ENCODE assay signal across 16 mouse cellular contexts in genomic region chr17:48093286-48093817, GRCm38 (mm10). TPM values are rescaled to one million over a fixed set of nuclear protein-coding genes. Genes with fewer than 3 reads are reported as not detected.
DNase-seq lines count a peak whose midpoint lies in the region; ATAC-seq and TF ChIP-seq lines count a peak whose summit lies in the region.
"Had no signal": no experiment of that assay in that cellular context is flagged by ENCODE, and none has a peak within 500 bp of the region (broad histone marks: within the 10 kb centered on the region; RNA-seq: fewer than 3 reads in every experiment).

No protein-coding gene starts in this region.

- H3K4me2 ChIP-seq in heart, embryonic 11.5 days = no peak overlapping the region
- H3K4me2 ChIP-seq in lung, embryonic 16.5 days (ENCODE audit: low read depth, low read length) = no peak overlapping the region

- WGBS in heart, adult 2 months = 74% methylated on average over 5 of the region's 5 CpGs
- WGBS in heart, embryonic 11.5 days (ENCODE audit: insufficient replicate concordance) = 70% methylated on average over 5 of the region's 5 CpGs
- 59% methylated on average over 5 of the region's 5 CpGs for WGBS in lung, embryonic 16.5 days

- H3K27ac ChIP-seq in heart, adult 2 months = no peak overlapping the region
- H3K27ac ChIP-seq in heart, embryonic 11.5 days (ENCODE audit: low read depth, low read length) = no peak overlapping the region
- H3K27ac ChIP-seq in lung, embryonic 16.5 days (ENCODE audit: low read length) = 0 out of 2 replicates have a peak overlapping the region, but pooled peaks have one; percentile 21
- no peak overlapping the region for H3K27ac ChIP-seq in ES-Bruce4 (ENCODE audit: insufficient read depth, low read length)
- H3K27ac ChIP-seq: midbrain, embryonic 10.5 days had no signal

- H3K4me3 ChIP-seq in heart, adult 2 months = no peak overlapping the region
- no peak overlapping the region for H3K4me3 ChIP-seq in heart, embryonic 11.5 days (ENCODE audit: low read depth, low read length)
- no peak overlapping the region for H3K4me3 ChIP-seq in lung, embryonic 16.5 days (ENCODE audit: low read length)
- H3K4me3 ChIP-seq in ES-Bruce4 (ENCODE audit: low read depth, low read length) = no peak overlapping the region
- H3K4me3 ChIP-seq: midbrain, embryonic 10.5 days had no signal

- no peak overlapping the region for H3K9ac ChIP-seq in heart, adult 2 months (ENCODE audit: low read depth, low read length)
- H3K9ac ChIP-seq in heart, embryonic 11.5 days (ENCODE audit: low read depth, low read length) = no peak overlapping the region
- no peak overlapping the region for H3K9ac ChIP-seq in lung, embryonic 16.5 days (ENCODE audit: low read length)
- no peak overlapping the region for H3K9ac ChIP-seq in ES-Bruce4 (ENCODE audit: low read depth, poor library complexity, severe bottlenecking)

- no peaks in the 10 kb centered on the region for H3K79me2 ChIP-seq in heart, adult 2 months (replicated peaks; ENCODE audit: control insufficient read depth, insufficient read depth, low read length)

- H3K27me3 ChIP-seq in heart, adult 2 months (ENCODE audit: control insufficient read depth, insufficient read depth, low read length) = peaks cover 8% of the 10 kb centered on the region
- H3K27me3 ChIP-seq in heart, embryonic 11.5 days (ENCODE audit: control insufficient read depth, insufficient read depth, low read length) = peaks cover 47% of the 10 kb centered on the region
- H3K27me3 ChIP-seq in lung, embryonic 16.5 days (ENCODE audit: control insufficient read depth, insufficient read depth, low read depth, low read length) = peaks cover 35% of the 10 kb centered on the region
- H3K27me3 ChIP-seq in ES-Bruce4 (ENCODE audit: control insufficient read depth, insufficient read depth, low read length, poor library complexity, severe bottlenecking) = peaks cover 11% of the 10 kb centered on the region; the same call in 1 of the 2 replicates

- H3K4me1 ChIP-seq in heart, adult 2 months (ENCODE audit: control insufficient read depth, insufficient read depth, low read length) = 0 out of 2 replicates have a peak, but pooled peaks cover 2% of the 10 kb centered on the region
- peaks cover 28% of the 10 kb centered on the region for H3K4me1 ChIP-seq in heart, embryonic 11.5 days (ENCODE audit: control insufficient read depth, insufficient read depth, low read length)
- H3K4me1 ChIP-seq in lung, embryonic 16.5 days (replicated peaks; ENCODE audit: control insufficient read depth, insufficient read depth, low read length) = peaks cover 26% of the 10 kb centered on the region
- H3K4me1 ChIP-seq in ES-Bruce4 (ENCODE audit: control insufficient read depth, insufficient read depth, low read length) = no peaks in the 10 kb centered on the region

- no peak for ATAC-seq in heart, embryonic 11.5 days (replicated peaks; ENCODE audit: insufficient number of reproducible peaks, low FRiP score, low TSS enrichment)
- ATAC-seq in lung, embryonic 16.5 days (ENCODE audit: low read depth) = no peak
- ATAC-seq: lung, postnatal 0 days had no signal

- H3K9me3 ChIP-seq in heart, embryonic 11.5 days (replicated peaks; ENCODE audit: control insufficient read depth, low read length) = no peaks in the 10 kb centered on the region
- H3K9me3 ChIP-seq in lung, embryonic 16.5 days (ENCODE audit: control insufficient read depth, low read length) = peaks cover 4% of the 10 kb centered on the region; the same call in 1 of the 2 replicates
- peaks cover 6% of the 10 kb centered on the region; the same call in 1 of the 2 replicates for H3K9me3 ChIP-seq in ES-Bruce4 (replicated peaks; ENCODE audit: control insufficient read depth, insufficient read depth, low read length, poor library complexity, severe bottlenecking)

- no peak for DNase-seq in heart, adult 2 months
- DNase-seq in lung, postnatal 4 days = no peak
- peak; percentile 30 for DNase-seq in induced T-regulatory cell, adult 2 months (ENCODE audit: low read depth)
- DNase-seq in frontal cortex, adult 2 months (ENCODE audit: extremely low spot score in 1 of 2, low spot score in 1 of 2) = no peak
- no peak for DNase-seq in natural killer cell, adult 2 months (ENCODE audit: low spot score in 2 of 2)
- DNase-seq: adrenal gland, postnatal 36 days; cerebellum, adult 11-12 months; kidney, adult 11 months had no signal

- no peak for TF ChIP-seq POLR2A in heart, adult 2 months (IDR thresholded peaks at IDR 0.05; ENCODE audit: insufficient read depth, low read depth, low read length)
- TF ChIP-seq POLR2A in ES-Bruce4 (IDR thresholded peaks at IDR 0.05; ENCODE audit: insufficient read depth, low read length) = no peak

- H3K36me3 ChIP-seq in heart, adult 2 months (ENCODE audit: control insufficient read depth, insufficient read depth, low read length) = no peaks in the 10 kb centered on the region
- no peaks in the 10 kb centered on the region for H3K36me3 ChIP-seq in heart, embryonic 11.5 days (ENCODE audit: control insufficient read depth, insufficient read depth, low read length)
- no peaks in the 10 kb centered on the region for H3K36me3 ChIP-seq in lung, embryonic 16.5 days (ENCODE audit: control insufficient read depth, insufficient read depth, low read length)
- no peaks in the 10 kb centered on the region for H3K36me3 ChIP-seq in ES-Bruce4 (ENCODE audit: control insufficient read depth, insufficient read depth, low read length, poor library complexity, severe bottlenecking)
- H3K36me3 ChIP-seq: midbrain, embryonic 10.5 days had no signal

- intact Hi-C loops in heart, adult 2 months (cut with DNase I) = loop anchor here (10.0 kb wide), 1 partner anchor 189 kb away; no protein-coding TSS in a partner anchor

- TF ChIP-seq EP300 in heart, adult 2 months (IDR thresholded peaks at IDR 0.05; ENCODE audit: insufficient read depth, low read depth, low read length) = no peak
- TF ChIP-seq EP300 in ES-Bruce4 (IDR thresholded peaks at IDR 0.05; ENCODE audit: insufficient read depth, low read depth, low read length) = no peak

- peak; percentile 28 for TF ChIP-seq CTCF in heart, adult 2 months (IDR thresholded peaks at IDR 0.05)
- TF ChIP-seq CTCF in ES-Bruce4 (IDR thresholded peaks at IDR 0.05; ENCODE audit: low read depth, low read length) = peak; percentile 58

RNA-seq across cellular contexts. Expression of gene 1700067P10Rik, which starts 4.2 kb away (rescaled TPM):
- total RNA-seq in heart, adult 2 months (2021) = not detected
- not detected in 2 replicates for polyA plus RNA-seq in heart, adult 2 months (2012; rRNA removed)
- not detected in 2 replicates for polyA plus RNA-seq in heart, embryonic 11.5 days (2014; fragmentation: Nextera tagmentation; extraction: Ambion mirVana)
- not detected in 2 replicates for polyA plus RNA-seq in lung, embryonic 16.5 days (2015; fragmentation: Nextera tagmentation; extraction: Ambion mirVana)
- not detected in 2 replicates for polyA plus RNA-seq in ES-Bruce4 (2011; ENCODE audit: insufficient read depth, insufficient read length, low read depth, missing spikeins)
- 0.15 and 0.42 TPM in 2 replicates for polyA plus RNA-seq in frontal cortex, adult 2 months (2012; rRNA removed)
- total RNA-seq: adrenal gland, postnatal 36 days; hematopoietic stem cell, adult 5-6 weeks; layer of hippocampus, adult 8-10 months; left cerebral cortex, postnatal 36 days had no signal
- polyA plus RNA-seq: lung, postnatal 0 days; midbrain, embryonic 10.5 days had no signal

RNA-seq across cellular contexts. Expression of gene 9830107B12Rik, which starts 52.7 kb away (rescaled TPM):
- total RNA-seq in heart, adult 2 months (2021) = not detected
- 0.06 and 0.08 TPM in 2 replicates for polyA plus RNA-seq in heart, adult 2 months (2012; rRNA removed)
- not detected in 2 replicates for polyA plus RNA-seq in heart, embryonic 11.5 days (2014; fragmentation: Nextera tagmentation; extraction: Ambion mirVana)
- polyA plus RNA-seq in lung, embryonic 16.5 days (2015; fragmentation: Nextera tagmentation; extraction: Ambion mirVana) = not detected in 2 replicates
- not detected in 2 replicates for polyA plus RNA-seq in ES-Bruce4 (2011; ENCODE audit: insufficient read depth, insufficient read length, low read depth, missing spikeins)
- not detected in 2 replicates for polyA plus RNA-seq in frontal cortex, adult 2 months (2012; rRNA removed)
- total RNA-seq: adrenal gland, postnatal 36 days; layer of hippocampus, adult 8-10 months; left cerebral cortex, postnatal 36 days had no signal
- polyA plus RNA-seq: midbrain, embryonic 10.5 days had no signal

RNA-seq across cellular contexts. Expression of gene 1700122O11Rik, which starts 55.3 kb away (rescaled TPM):
- not detected for total RNA-seq in heart, adult 2 months (2021)
- polyA plus RNA-seq in heart, adult 2 months (2012; rRNA removed) = not detected in 2 replicates
- polyA plus RNA-seq in heart, embryonic 11.5 days (2014; fragmentation: Nextera tagmentation; extraction: Ambion mirVana) = not detected in 2 replicates
- polyA plus RNA-seq in lung, embryonic 16.5 days (2015; fragmentation: Nextera tagmentation; extraction: Ambion mirVana) = not detected in 2 replicates
- not detected in 2 replicates for polyA plus RNA-seq in ES-Bruce4 (2011; ENCODE audit: insufficient read depth, insufficient read length, low read depth, missing spikeins)
- polyA plus RNA-seq in frontal cortex, adult 2 months (2012; rRNA removed) = not detected in 2 replicates
- total RNA-seq: adrenal gland, postnatal 36 days; hematopoietic stem cell, adult 5-6 weeks; layer of hippocampus, adult 8-10 months; left cerebral cortex, postnatal 36 days had no signal
- polyA plus RNA-seq: lung, postnatal 0 days; midbrain, embryonic 10.5 days had no signal
